Mouse (Mus musculus): ENCODE measurements around the gene Stk32b. TPM values are rescaled to one million over a fixed set of nuclear protein-coding genes. Genes with fewer than 3 reads are reported as not detected.

Gene Stk32b
- 7.2 and 7.6 TPM in 2 replicates for polyA plus RNA-seq (2015; fragmentation: Nextera tagmentation; extraction: Ambion mirVana)

DNA sequence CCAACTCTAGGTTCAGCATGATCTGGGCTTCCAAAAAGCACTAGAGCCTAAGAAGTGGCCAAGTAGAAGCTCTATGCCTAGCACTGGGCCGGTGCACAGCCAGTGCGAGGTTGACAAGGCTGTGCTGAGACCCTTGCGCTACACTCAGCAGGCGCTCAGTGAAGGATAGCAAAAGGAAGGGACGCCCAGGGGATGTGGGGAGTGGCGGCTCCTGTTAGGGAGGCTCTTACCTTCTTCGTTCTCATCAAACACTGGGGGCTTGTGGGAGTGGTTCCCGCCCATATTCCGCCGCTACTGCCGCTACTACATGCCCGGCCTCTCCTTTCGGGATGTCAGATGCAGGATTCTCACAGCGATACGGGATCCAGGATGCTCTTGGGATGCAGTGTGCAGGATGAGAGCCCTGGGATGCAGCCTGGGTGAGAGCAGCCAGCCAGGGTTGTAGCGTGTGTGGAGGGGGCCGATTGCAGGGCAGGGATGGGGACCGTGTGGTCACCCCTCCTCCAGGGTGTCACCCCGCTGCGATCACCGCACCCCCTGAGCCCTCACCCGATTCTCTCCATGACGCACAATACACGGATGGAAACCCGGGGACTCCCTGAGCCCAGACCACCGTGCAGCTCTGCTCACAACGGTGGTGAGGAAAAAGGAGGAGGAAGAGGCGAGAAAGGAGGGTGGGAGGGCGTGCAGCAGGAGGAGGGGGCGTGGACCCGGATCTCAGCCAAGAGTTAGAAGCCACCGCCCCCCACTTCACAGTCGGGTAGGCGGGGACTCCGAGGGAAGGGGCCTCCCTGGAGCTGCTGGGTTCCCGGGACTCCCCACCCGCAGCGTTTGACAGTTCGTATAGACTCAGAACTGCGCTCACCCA is at the start of gene Stk32b:
Gene Stk32b, minus strand, starts transcription at position 667 of the 868 bp plus-strand sequence.
- H3K9ac ChIP-seq: peak within 1 kb of the TSS; percentile 66
- WGBS: under 1% methylated on average over 40 of the region's 40 CpGs
- 0 out of 2 replicates have a peak, but pooled peaks cover 3% of the 10 kb centered on the region for H3K36me3 ChIP-seq
- H3K27me3 ChIP-seq: peaks cover 44% of the 10 kb centered on the region
- ATAC-seq (ENCODE audit: low FRiP score, low read depth): peak; percentile 87
- peak within 1 kb of the TSS; percentile 58 for H3K4me3 ChIP-seq
- H3K9me3 ChIP-seq: peaks cover 8% of the 10 kb centered on the region; the same call in 1 of the 2 replicates
- H3K4me1 ChIP-seq: peaks cover 29% of the 10 kb centered on the region
- H3K4me2 ChIP-seq (replicated peaks): peak within 1 kb of the TSS; percentile 85
- H3K27ac ChIP-seq: no peak within 1 kb of the TSS

DNA sequence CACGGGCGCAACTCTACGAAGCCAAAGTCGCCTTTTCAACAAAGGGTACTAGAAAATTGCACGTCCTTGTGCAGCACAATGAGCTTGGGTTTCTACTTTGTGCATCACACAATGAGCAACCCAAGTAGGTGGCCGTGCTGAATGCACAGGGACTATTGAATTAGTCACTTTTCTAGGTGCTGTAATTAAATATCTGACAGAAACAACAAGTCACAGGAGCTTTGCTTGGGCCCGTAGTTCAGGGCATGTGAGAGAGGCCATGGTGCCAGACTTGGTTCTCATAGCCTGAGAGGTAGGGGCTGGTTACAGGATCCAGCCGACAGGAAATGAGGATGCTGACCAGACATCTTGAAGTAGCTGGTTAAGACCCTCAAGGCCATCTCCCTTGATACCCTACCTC is 48.9 kb upstream of the Stk32b start:
- Histone ChIP-seq H3K36me3 (no peaks in the 10 kb centered on the region), H3K4me2 (replicated peaks) (no peak overlapping the region), H3K9me3 (0 out of 2 replicates have a peak, but pooled peaks cover 4% of the 10 kb centered on the region), H3K27ac (no peak overlapping the region), H3K9ac (no peak overlapping the region), H3K27me3 (no peaks in the 10 kb centered on the region), H3K4me1 (peaks cover 22% of the 10 kb centered on the region), H3K4me3 (no peak overlapping the region)
- ATAC-seq (ENCODE audit: low FRiP score, low read depth): no peak
- 81% methylated on average over 8 of the region's 8 CpGs for WGBS

GRCm38 (mm10) chr5:37762046-37762445 is 45.1 kb upstream of the Stk32b start:
- Histone ChIP-seq H3K4me2 (replicated peaks) (no peak overlapping the region), H3K9me3 (0 out of 2 replicates have a peak, but pooled peaks cover 4% of the 10 kb centered on the region), H3K36me3 (no peaks in the 10 kb centered on the region), H3K4me3 (no peak overlapping the region), H3K27ac (no peak overlapping the region), H3K9ac (no peak overlapping the region), H3K4me1 (peaks cover 13% of the 10 kb centered on the region), H3K27me3 (no peaks in the 10 kb centered on the region)
- 83% methylated on average over 3 of the region's 3 CpGs for WGBS
- no peak for ATAC-seq (ENCODE audit: low FRiP score, low read depth)

GRCm38 (mm10) chr5:37753366-37753765 is 36.4 kb upstream of the Stk32b start:
- 66% methylated on average over 7 of the region's 7 CpGs for WGBS
- Histone ChIP-seq H3K4me2 (replicated peaks) (no peak overlapping the region), H3K27ac (no peak overlapping the region), H3K27me3 (no peaks in the 10 kb centered on the region; the same call in 1 of the 2 replicates), H3K9me3 (no peaks in the 10 kb centered on the region), H3K36me3 (no peaks in the 10 kb centered on the region), H3K9ac (no peak overlapping the region), H3K4me3 (no peak overlapping the region), H3K4me1 (peaks cover 30% of the 10 kb centered on the region; the same call in 1 of the 2 replicates)
- no peak for ATAC-seq (ENCODE audit: low FRiP score, low read depth)

- no peaks in the 10 kb centered on the region; the same call in 1 of the 2 replicates for H3K27me3 ChIP-seq
- no peak overlapping the region for H3K9ac ChIP-seq
- 0 out of 2 replicates have a peak, but pooled peaks cover 24% of the 10 kb centered on the region for H3K4me1 ChIP-seq
- H3K4me2 ChIP-seq (replicated peaks): no peak overlapping the region
- H3K4me3 ChIP-seq: no peak overlapping the region
- H3K36me3 ChIP-seq: no peaks in the 10 kb centered on the region
- no peaks in the 10 kb centered on the region for H3K9me3 ChIP-seq
- no peak overlapping the region for H3K27ac ChIP-seq
- ATAC-seq (ENCODE audit: low FRiP score, low read depth): peak; percentile 84
- 66% methylated on average over 8 of the region's 8 CpGs for WGBS
Measured at GRCm38 (mm10) chr5:37752027-37752967, 35.3 kb upstream of the Stk32b start.

GRCm38 (mm10) chr5:37743889-37744707 is 27.1 kb upstream of the Stk32b start:
- H3K36me3 ChIP-seq: no peaks in the 10 kb centered on the region
- no peak overlapping the region for H3K9ac ChIP-seq
- H3K4me2 ChIP-seq (replicated peaks): no peak overlapping the region
- H3K9me3 ChIP-seq: no peaks in the 10 kb centered on the region
- H3K27me3 ChIP-seq: peaks cover 19% of the 10 kb centered on the region
- H3K27ac ChIP-seq: peak overlapping the region; percentile 61; the same call in 1 of the 2 replicates
- peaks cover 21% of the 10 kb centered on the region for H3K4me1 ChIP-seq
- peak; percentile 67 for ATAC-seq (ENCODE audit: low FRiP score, low read depth)
- no peak overlapping the region for H3K4me3 ChIP-seq
- WGBS: 51% methylated on average over 13 of the region's 13 CpGs

GRCm38 (mm10) chr5:37736213-37736612 is 19.2 kb upstream of the Stk32b start:
- Histone ChIP-seq H3K27me3 (peaks cover 22% of the 10 kb centered on the region; the same call in 1 of the 2 replicates), H3K9me3 (no peaks in the 10 kb centered on the region), H3K9ac (no peak overlapping the region), H3K4me1 (peaks cover 15% of the 10 kb centered on the region), H3K36me3 (no peaks in the 10 kb centered on the region), H3K4me3 (peak overlapping the region; percentile 19), H3K4me2 (replicated peaks) (peak overlapping the region; percentile 30), H3K27ac (no peak overlapping the region)
- WGBS: 71% methylated on average over 7 of the region's 7 CpGs
- no peak for ATAC-seq (ENCODE audit: low FRiP score, low read depth)

DNA sequence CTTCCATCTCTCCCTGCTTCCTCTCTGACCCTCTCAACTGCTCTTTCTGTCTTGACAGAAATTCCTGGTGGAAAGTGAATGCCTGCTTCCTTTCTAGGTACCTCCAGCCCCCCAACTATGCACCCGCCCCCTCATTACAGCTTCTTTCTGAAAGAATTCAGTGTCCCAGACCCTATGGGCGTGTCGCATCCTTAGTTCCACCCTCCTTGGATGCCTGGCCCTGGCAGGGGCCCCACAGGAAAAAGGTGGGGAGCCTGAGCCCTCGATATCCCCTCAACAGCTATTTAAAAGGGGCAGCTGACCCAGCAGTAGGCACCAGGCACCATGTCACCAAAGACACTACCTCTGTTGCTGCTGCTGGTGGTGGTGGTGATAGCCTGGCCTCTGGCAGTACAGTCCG is 18.3 kb upstream of the Stk32b start, which contains the start of gene Cytl1:
Gene Cytl1, plus strand, starts transcription at position 296 of the 400 bp plus-strand sequence.
- Histone ChIP-seq H3K9me3 (no peaks in the 10 kb centered on the region), H3K27me3 (peaks cover 15% of the 10 kb centered on the region; the same call in 1 of the 2 replicates), H3K4me1 (peaks cover 15% of the 10 kb centered on the region), H3K4me2 (replicated peaks) (peak within 1 kb of the TSS; percentile 30), H3K27ac (no peak within 1 kb of the TSS), H3K9ac (no peak within 1 kb of the TSS), H3K36me3 (no peaks in the 10 kb centered on the region), H3K4me3 (peak within 1 kb of the TSS; percentile 19)
- 51% methylated on average over 5 of the region's 5 CpGs for WGBS
- ATAC-seq (ENCODE audit: low FRiP score, low read depth): no peak; the same call in 1 of the 2 replicates

DNA sequence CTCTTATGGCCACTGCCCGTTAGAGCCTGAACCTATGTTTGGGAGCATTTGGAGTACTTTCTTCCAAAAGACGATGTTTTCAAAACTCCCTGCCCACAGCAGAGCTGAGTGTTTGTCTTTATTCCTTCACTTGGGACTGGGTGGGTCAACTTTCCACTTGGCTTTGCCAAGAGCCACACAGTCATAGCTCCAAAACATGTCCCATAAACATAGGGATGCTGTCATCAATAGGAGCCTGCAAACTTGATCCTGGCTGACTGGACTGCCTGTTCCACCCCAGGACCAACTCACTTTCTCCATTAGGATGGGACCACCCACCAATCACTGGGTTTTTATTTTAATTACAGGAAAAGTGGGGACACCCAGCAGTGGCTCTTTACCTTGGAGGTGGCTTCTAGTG is 13.8 kb upstream of the Stk32b start:
- no peak overlapping the region for H3K27ac ChIP-seq
- 82% methylated on average over 2 of the region's 2 CpGs for WGBS
- no peak overlapping the region for H3K4me3 ChIP-seq
- peaks cover 15% of the 10 kb centered on the region for H3K4me1 ChIP-seq
- H3K9me3 ChIP-seq: no peaks in the 10 kb centered on the region
- ATAC-seq (ENCODE audit: low FRiP score, low read depth): peak; percentile 48; the same call in 1 of the 2 replicates
- no peak overlapping the region for H3K4me2 ChIP-seq (replicated peaks)
- H3K27me3 ChIP-seq: peaks cover 8% of the 10 kb centered on the region; the same call in 1 of the 2 replicates
- no peaks in the 10 kb centered on the region for H3K36me3 ChIP-seq
- H3K9ac ChIP-seq: no peak overlapping the region

GRCm38 (mm10) chr5:37725220-37725886 is 8.4 kb upstream of the Stk32b start:
- ATAC-seq (ENCODE audit: low FRiP score, low read depth): peak; percentile 85

More at GRCm38 (mm10) chr5:37725220-37725886, 8.4 kb upstream of the Stk32b start:
- Histone ChIP-seq H3K27ac (peak overlapping the region; percentile 81), H3K27me3 (no peaks in the 10 kb centered on the region), H3K9me3 (no peaks in the 10 kb centered on the region; the same call in 1 of the 2 replicates), H3K36me3 (no peaks in the 10 kb centered on the region), H3K4me2 (replicated peaks) (no peak overlapping the region), H3K4me3 (no peak overlapping the region), H3K9ac (no peak overlapping the region), H3K4me1 (peaks cover 44% of the 10 kb centered on the region)
- WGBS: 45% methylated on average over 4 of the region's 4 CpGs

Measured in limb, embryonic 13.5 days (tissue).